Mouse (Mus musculus): ENCODE results near the gene Ino80b. TPM values are rescaled to one million over a fixed set of nuclear protein-coding genes. Genes with fewer than 3 reads are reported as not detected.

Ino80b gene
- total RNA-seq, 1 experiment = 21.2 TPM

GRCm38 (mm10) chr6:83155552-83156238, 30.5 kb upstream of the Ino80b start:
- DNase-seq (ENCODE audit: low read depth, low spot score) = no peak
- peak overlapping the region; percentile 42 to 54; a peak in 3 of 4 replicates for H3K4me3 ChIP-seq (ENCODE audit: insufficient read depth in 1 of 2, low read depth in 1 of 2, low read length in 2 of 2, poor library complexity in 1 of 2, severe bottlenecking in 1 of 2)
- TF ChIP-seq ZNF384 (IDR thresholded peaks at IDR 0.05; ENCODE audit: low read depth, low read length) (no peak), HCFC1 (IDR thresholded peaks at IDR 0.05; ENCODE audit: borderline replicate concordance, insufficient read depth, low read length) (no peak), CHD2 (IDR thresholded peaks at IDR 0.05; ENCODE audit: low read depth, low read length) (no peak), MAFK (IDR thresholded peaks at IDR 0.05; ENCODE audit: insufficient read depth, low read depth, low read length) (no peak), ZC3H11A (IDR thresholded peaks at IDR 0.05; ENCODE audit: borderline replicate concordance, low read depth, low read length) (no peak)
- H3K4me1 ChIP-seq (ENCODE audit: control insufficient read depth in 2 of 2, insufficient read depth in 2 of 2, low read length in 2 of 2, poor library complexity in 1 of 2) = peaks cover 0 to 2% of the 10 kb centered on the region in 2 experiments; a peak in 2 of 4 replicates
- H3K9me3 ChIP-seq (ENCODE audit: control insufficient read depth, insufficient read depth, low read depth, low read length) = no peaks in the 10 kb centered on the region
- H3K27ac ChIP-seq (ENCODE audit: insufficient read depth, low read depth, low read length, poor library complexity, severe bottlenecking) = no peak overlapping the region
- H3K36me3 ChIP-seq (ENCODE audit: control insufficient read depth, insufficient read depth, low read length, poor library complexity, severe bottlenecking) = no peaks in the 10 kb centered on the region; the same call in 1 of the 2 replicates
- in situ Hi-C loops (cut with MboI; ENCODE audit: low sequenced_read_pairs in 2 of 2, unreplicated experiment in 2 of 2) = no loop called here
- peak overlapping the region; percentile 41; the same call in 1 of the 2 replicates for H3K9ac ChIP-seq (ENCODE audit: insufficient read depth, low read depth, low read length, poor library complexity, severe bottlenecking)

GRCm38 (mm10) chr6:83153485-83153884, 28.3 kb upstream of the Ino80b start:
- Histone ChIP-seq H3K4me1 (ENCODE audit: control insufficient read depth in 2 of 2, insufficient read depth in 2 of 2, low read length in 2 of 2, poor library complexity in 1 of 2) (peaks cover 0 to 2% of the 10 kb centered on the region in 2 experiments; a peak in 2 of 4 replicates), H3K36me3 (ENCODE audit: control insufficient read depth, insufficient read depth, low read length, poor library complexity, severe bottlenecking) (no peaks in the 10 kb centered on the region; the same call in 1 of the 2 replicates), H3K9me3 (ENCODE audit: control insufficient read depth, insufficient read depth, low read depth, low read length) (no peaks in the 10 kb centered on the region), H3K27ac (ENCODE audit: insufficient read depth, low read depth, low read length, poor library complexity, severe bottlenecking) (no peak overlapping the region), H3K9ac (ENCODE audit: insufficient read depth, low read depth, low read length, poor library complexity, severe bottlenecking) (no peak overlapping the region), H3K4me3 (ENCODE audit: insufficient read depth in 1 of 2, low read depth in 1 of 2, low read length in 2 of 2, poor library complexity in 1 of 2, severe bottlenecking in 1 of 2) (no peak overlapping the region)
- in situ Hi-C loops (cut with MboI; ENCODE audit: low sequenced_read_pairs in 2 of 2, unreplicated experiment in 2 of 2) = no loop called here
- TF ChIP-seq ZC3H11A (IDR thresholded peaks at IDR 0.05; ENCODE audit: borderline replicate concordance, low read depth, low read length) = no peak
- no peak for TF ChIP-seq HCFC1 (IDR thresholded peaks at IDR 0.05; ENCODE audit: borderline replicate concordance, insufficient read depth, low read length)
- TF ChIP-seq CHD2 (IDR thresholded peaks at IDR 0.05; ENCODE audit: low read depth, low read length) = no peak
- no peak for TF ChIP-seq ZNF384 (IDR thresholded peaks at IDR 0.05; ENCODE audit: low read depth, low read length)
- no peak for TF ChIP-seq MAFK (IDR thresholded peaks at IDR 0.05; ENCODE audit: insufficient read depth, low read depth, low read length)
- no peak for DNase-seq (ENCODE audit: low read depth, low spot score)

- peaks cover 0 to 2% of the 10 kb centered on the region in 2 experiments; a peak in 2 of 4 replicates for H3K4me1 ChIP-seq (ENCODE audit: control insufficient read depth in 2 of 2, insufficient read depth in 2 of 2, low read length in 2 of 2, poor library complexity in 1 of 2)
- H3K9ac ChIP-seq (ENCODE audit: insufficient read depth, low read depth, low read length, poor library complexity, severe bottlenecking) = no peak overlapping the region
- in situ Hi-C loops (cut with MboI; ENCODE audit: low sequenced_read_pairs in 2 of 2, unreplicated experiment in 2 of 2) = no loop called here
- no peak overlapping the region for H3K27ac ChIP-seq (ENCODE audit: insufficient read depth, low read depth, low read length, poor library complexity, severe bottlenecking)
- no peak for DNase-seq (ENCODE audit: low read depth, low spot score)
- H3K4me3 ChIP-seq (ENCODE audit: insufficient read depth in 1 of 2, low read depth in 1 of 2, low read length in 2 of 2, poor library complexity in 1 of 2, severe bottlenecking in 1 of 2) = no peak overlapping the region
- TF ChIP-seq ZNF384 (IDR thresholded peaks at IDR 0.05; ENCODE audit: low read depth, low read length) (no peak), ZC3H11A (IDR thresholded peaks at IDR 0.05; ENCODE audit: borderline replicate concordance, low read depth, low read length) (no peak), MAFK (IDR thresholded peaks at IDR 0.05; ENCODE audit: insufficient read depth, low read depth, low read length) (no peak), HCFC1 (IDR thresholded peaks at IDR 0.05; ENCODE audit: borderline replicate concordance, insufficient read depth, low read length) (no peak), CHD2 (IDR thresholded peaks at IDR 0.05; ENCODE audit: low read depth, low read length) (no peak)
- no peaks in the 10 kb centered on the region for H3K9me3 ChIP-seq (ENCODE audit: control insufficient read depth, insufficient read depth, low read depth, low read length)
- no peaks in the 10 kb centered on the region; the same call in 1 of the 2 replicates for H3K36me3 ChIP-seq (ENCODE audit: control insufficient read depth, insufficient read depth, low read length, poor library complexity, severe bottlenecking)
These were observed 27.8 kb upstream of the Ino80b start for GRCm38 (mm10) chr6:83153038-83153437.

- Histone ChIP-seq H3K9ac (ENCODE audit: insufficient read depth, low read depth, low read length, poor library complexity, severe bottlenecking) (no peak overlapping the region), H3K4me3 (ENCODE audit: insufficient read depth in 1 of 2, low read depth in 1 of 2, low read length in 2 of 2, poor library complexity in 1 of 2, severe bottlenecking in 1 of 2) (no peak overlapping the region), H3K27ac (ENCODE audit: insufficient read depth, low read depth, low read length, poor library complexity, severe bottlenecking) (no peak overlapping the region), H3K9me3 (ENCODE audit: control insufficient read depth, insufficient read depth, low read depth, low read length) (no peaks in the 10 kb centered on the region), H3K36me3 (ENCODE audit: control insufficient read depth, insufficient read depth, low read length, poor library complexity, severe bottlenecking) (no peaks in the 10 kb centered on the region; the same call in 1 of the 2 replicates), H3K4me1 (ENCODE audit: control insufficient read depth in 2 of 2, insufficient read depth in 2 of 2, low read length in 2 of 2, poor library complexity in 1 of 2) (peaks cover 0 to 8% of the 10 kb centered on the region in 2 experiments; a peak in 2 of 4 replicates)
- TF ChIP-seq ZC3H11A (IDR thresholded peaks at IDR 0.05; ENCODE audit: borderline replicate concordance, low read depth, low read length) (no peak), ZNF384 (IDR thresholded peaks at IDR 0.05; ENCODE audit: low read depth, low read length) (no peak), MAFK (IDR thresholded peaks at IDR 0.05; ENCODE audit: insufficient read depth, low read depth, low read length) (no peak), CHD2 (IDR thresholded peaks at IDR 0.05; ENCODE audit: low read depth, low read length) (no peak), HCFC1 (IDR thresholded peaks at IDR 0.05; ENCODE audit: borderline replicate concordance, insufficient read depth, low read length) (no peak)
- in situ Hi-C loops (cut with MboI; ENCODE audit: low sequenced_read_pairs in 2 of 2, unreplicated experiment in 2 of 2) = no loop called here
- no peak for DNase-seq (ENCODE audit: low read depth, low spot score)
These were observed 26.5 kb upstream of the Ino80b start for GRCm38 (mm10) chr6:83151721-83152120.

Data from ES-E14 (cell line).